Mouse (Mus musculus): Measurements from ENCODE around the gene Selenbp1. TPM values are rescaled to one million over a fixed set of nuclear protein-coding genes. Genes with fewer than 3 reads are reported as not detected.

Selenbp1 gene
- polyA plus RNA-seq, 1 experiment from 2014 or later = 5.1 TPM

GRCm38 (mm10) chr3:94953764-94954616 is 21.1 kb downstream of the Selenbp1 start, which contains the start of gene Rfx5:
Gene Rfx5 (plus strand): TSS chr3:94954075.
- Histone ChIP-seq H3K4me3 (ENCODE audit: low read depth, low read length) (peak within 1 kb of the TSS; percentile 67), H3K9ac (ENCODE audit: low read length) (peak within 1 kb of the TSS; percentile 88), H3K27me3 (ENCODE audit: control insufficient read depth, insufficient read depth, low read length) (no peaks in the 10 kb centered on the region), H3K9me3 (ENCODE audit: control insufficient read depth, low read length) (no peaks in the 10 kb centered on the region; the same call in 1 of the 2 replicates), H3K27ac (ENCODE audit: low read depth, low read length) (peak within 1 kb of the TSS; percentile 89), H3K4me2 (ENCODE audit: low read depth, low read length, severe bottlenecking) (peak within 1 kb of the TSS; percentile 75), H3K36me3 (ENCODE audit: control insufficient read depth, insufficient read depth, low read length) (peaks cover 5% of the 10 kb centered on the region), H3K4me1 (replicated peaks; ENCODE audit: control insufficient read depth, insufficient read depth, low read length) (peaks cover 5% of the 10 kb centered on the region; the same call in 1 of the 2 replicates)
- ATAC-seq (replicated peaks; ENCODE audit: low FRiP score) (peak; percentile 97), DNase-seq (ENCODE audit: low spot score) (peak; percentile 91)
- WGBS = under 1% methylated on average over 50 of the region's 50 CpGs

- peaks cover 4% of the 10 kb centered on the region; the same call in 1 of the 2 replicates for H3K4me1 ChIP-seq (replicated peaks; ENCODE audit: control insufficient read depth, insufficient read depth, low read length)
- WGBS = 91% methylated on average over 8 of the region's 8 CpGs
- H3K4me3 ChIP-seq (ENCODE audit: low read depth, low read length) = no peak overlapping the region
- DNase-seq (ENCODE audit: low spot score) (no peak), ATAC-seq (replicated peaks; ENCODE audit: low FRiP score) (no peak)
- no peaks in the 10 kb centered on the region for H3K27me3 ChIP-seq (ENCODE audit: control insufficient read depth, insufficient read depth, low read length)
- H3K27ac ChIP-seq (ENCODE audit: low read depth, low read length) = no peak overlapping the region
- peaks cover 5% of the 10 kb centered on the region for H3K36me3 ChIP-seq (ENCODE audit: control insufficient read depth, insufficient read depth, low read length)
- H3K9ac ChIP-seq (ENCODE audit: low read length) = no peak overlapping the region
- no peak overlapping the region for H3K4me2 ChIP-seq (ENCODE audit: low read depth, low read length, severe bottlenecking)
- H3K9me3 ChIP-seq (ENCODE audit: control insufficient read depth, low read length) = no peaks in the 10 kb centered on the region
Measured at GRCm38 (mm10) chr3:94958295-94958694, 25.4 kb downstream of the Selenbp1 start.

GRCm38 (mm10) chr3:94959871-94960270 is 27.0 kb downstream of the Selenbp1 start:
- Histone ChIP-seq H3K4me2 (ENCODE audit: low read depth, low read length, severe bottlenecking) (no peak overlapping the region), H3K4me1 (replicated peaks; ENCODE audit: control insufficient read depth, insufficient read depth, low read length) (peaks cover 2% of the 10 kb centered on the region; the same call in 1 of the 2 replicates), H3K27me3 (ENCODE audit: control insufficient read depth, insufficient read depth, low read length) (no peaks in the 10 kb centered on the region), H3K27ac (ENCODE audit: low read depth, low read length) (no peak overlapping the region), H3K36me3 (ENCODE audit: control insufficient read depth, insufficient read depth, low read length) (peaks cover 5% of the 10 kb centered on the region), H3K9ac (ENCODE audit: low read length) (no peak overlapping the region), H3K4me3 (ENCODE audit: low read depth, low read length) (no peak overlapping the region), H3K9me3 (ENCODE audit: control insufficient read depth, low read length) (no peaks in the 10 kb centered on the region)
- DNase-seq (ENCODE audit: low spot score) (no peak), ATAC-seq (replicated peaks; ENCODE audit: low FRiP score) (no peak)
- WGBS = 48% methylated on average over 8 of the region's 8 CpGs

GRCm38 (mm10) chr3:94960322-94960721 is 27.5 kb downstream of the Selenbp1 start:
- Histone ChIP-seq H3K27me3 (ENCODE audit: control insufficient read depth, insufficient read depth, low read length) (no peaks in the 10 kb centered on the region), H3K9me3 (ENCODE audit: control insufficient read depth, low read length) (no peaks in the 10 kb centered on the region), H3K27ac (ENCODE audit: low read depth, low read length) (no peak overlapping the region), H3K9ac (ENCODE audit: low read length) (no peak overlapping the region), H3K36me3 (ENCODE audit: control insufficient read depth, insufficient read depth, low read length) (peaks cover 5% of the 10 kb centered on the region), H3K4me3 (ENCODE audit: low read depth, low read length) (no peak overlapping the region), H3K4me1 (replicated peaks; ENCODE audit: control insufficient read depth, insufficient read depth, low read length) (no peaks in the 10 kb centered on the region), H3K4me2 (ENCODE audit: low read depth, low read length, severe bottlenecking) (no peak overlapping the region)
- 53% methylated on average over 5 of the region's 5 CpGs for WGBS
- DNase-seq (ENCODE audit: low spot score) (no peak), ATAC-seq (replicated peaks; ENCODE audit: low FRiP score) (no peak)

- H3K4me2 ChIP-seq (ENCODE audit: low read depth, low read length, severe bottlenecking) = no peak overlapping the region
- ATAC-seq (replicated peaks; ENCODE audit: low FRiP score) (no peak), DNase-seq (ENCODE audit: low spot score) (no peak)
- H3K36me3 ChIP-seq (ENCODE audit: control insufficient read depth, insufficient read depth, low read length) = no peaks in the 10 kb centered on the region
- 83% methylated on average over 1 of the region's 1 CpGs for WGBS
- H3K4me3 ChIP-seq (ENCODE audit: low read depth, low read length) = no peak overlapping the region
- no peaks in the 10 kb centered on the region for H3K4me1 ChIP-seq (replicated peaks; ENCODE audit: control insufficient read depth, insufficient read depth, low read length)
- H3K27me3 ChIP-seq (ENCODE audit: control insufficient read depth, insufficient read depth, low read length) = no peaks in the 10 kb centered on the region
- no peak overlapping the region for H3K9ac ChIP-seq (ENCODE audit: low read length)
- H3K27ac ChIP-seq (ENCODE audit: low read depth, low read length) = no peak overlapping the region
- H3K9me3 ChIP-seq (ENCODE audit: control insufficient read depth, low read length) = no peaks in the 10 kb centered on the region
Measured at GRCm38 (mm10) chr3:94964989-94965388, 32.1 kb downstream of the Selenbp1 start.

- Histone ChIP-seq H3K4me2 (ENCODE audit: low read depth, low read length, severe bottlenecking) (no peak overlapping the region), H3K4me1 (replicated peaks; ENCODE audit: control insufficient read depth, insufficient read depth, low read length) (no peaks in the 10 kb centered on the region), H3K36me3 (ENCODE audit: control insufficient read depth, insufficient read depth, low read length) (no peaks in the 10 kb centered on the region), H3K4me3 (ENCODE audit: low read depth, low read length) (no peak overlapping the region), H3K27ac (ENCODE audit: low read depth, low read length) (no peak overlapping the region), H3K9me3 (ENCODE audit: control insufficient read depth, low read length) (no peaks in the 10 kb centered on the region), H3K9ac (ENCODE audit: low read length) (no peak overlapping the region), H3K27me3 (ENCODE audit: control insufficient read depth, insufficient read depth, low read length) (no peaks in the 10 kb centered on the region)
- DNase-seq (ENCODE audit: low spot score) (no peak), ATAC-seq (replicated peaks; ENCODE audit: low FRiP score) (no peak)
- 90% methylated on average over 1 of the region's 1 CpGs for WGBS
Measured at GRCm38 (mm10) chr3:94965878-94966277, 33.0 kb downstream of the Selenbp1 start.

GRCm38 (mm10) chr3:94972552-94972951 is 39.7 kb downstream of the Selenbp1 start:
- DNase-seq (ENCODE audit: low spot score) (no peak), ATAC-seq (replicated peaks; ENCODE audit: low FRiP score) (no peak)
- Histone ChIP-seq H3K4me1 (replicated peaks; ENCODE audit: control insufficient read depth, insufficient read depth, low read length) (no peaks in the 10 kb centered on the region; the same call in 1 of the 2 replicates), H3K4me3 (ENCODE audit: low read depth, low read length) (no peak overlapping the region), H3K9me3 (ENCODE audit: control insufficient read depth, low read length) (no peaks in the 10 kb centered on the region), H3K27ac (ENCODE audit: low read depth, low read length) (no peak overlapping the region), H3K27me3 (ENCODE audit: control insufficient read depth, insufficient read depth, low read length) (no peaks in the 10 kb centered on the region), H3K9ac (ENCODE audit: low read length) (no peak overlapping the region), H3K36me3 (ENCODE audit: control insufficient read depth, insufficient read depth, low read length) (no peaks in the 10 kb centered on the region; the same call in 1 of the 2 replicates), H3K4me2 (ENCODE audit: low read depth, low read length, severe bottlenecking) (no peak overlapping the region)
- WGBS = 88% methylated on average over 3 of the region's 3 CpGs

- no peak for DNase-seq (ENCODE audit: low spot score)
- Histone ChIP-seq H3K9ac (ENCODE audit: low read length) (no peak overlapping the region), H3K27me3 (ENCODE audit: control insufficient read depth, insufficient read depth, low read length) (no peaks in the 10 kb centered on the region), H3K27ac (ENCODE audit: low read depth, low read length) (no peak overlapping the region), H3K9me3 (ENCODE audit: control insufficient read depth, low read length) (no peaks in the 10 kb centered on the region), H3K4me2 (ENCODE audit: low read depth, low read length, severe bottlenecking) (no peak overlapping the region; the same call in 1 of the 2 replicates), H3K4me1 (replicated peaks; ENCODE audit: control insufficient read depth, insufficient read depth, low read length) (no peaks in the 10 kb centered on the region; the same call in 1 of the 2 replicates), H3K4me3 (ENCODE audit: low read depth, low read length) (no peak overlapping the region), H3K36me3 (ENCODE audit: control insufficient read depth, insufficient read depth, low read length) (no peaks in the 10 kb centered on the region; the same call in 1 of the 2 replicates)
- no peak for ATAC-seq (replicated peaks; ENCODE audit: low FRiP score)
- 87% methylated on average over 5 of the region's 5 CpGs for WGBS
Measured at GRCm38 (mm10) chr3:94973620-94974019, 40.8 kb downstream of the Selenbp1 start.

All from forebrain, embryonic 11.5 days (tissue).